Mouse (Mus musculus) midbrain, embryonic 10.5 days (tissue): ENCODE data around the gene Psph. TPM values are rescaled to one million over a fixed set of nuclear protein-coding genes. Genes with fewer than 3 reads are reported as not detected.
A peak's percentile ranks its signal among the peaks of the same experiment; 100 is the strongest.

ENCODE experiments used
- DNase-seq: peaks from one replicate; pipeline ENCODE4 v3.0.0-alpha.2; 2017; ENCODE audit warnings: low spot score
- H3K27ac ChIP-seq: fragments of 300-500 bp; sonication (generic); replicated peaks from 2 replicates; pipeline ENCODE4 v1.5.1; 2016; ENCODE audit warnings: mild to moderate bottlenecking
- H3K27me3 ChIP-seq: fragments of 300-500 bp; sonication (generic); 2 replicates; pipeline ENCODE4 v1.6.1; 2016; ENCODE audit warnings: low read depth, mild to moderate bottlenecking; ENCODE audit not compliant: poor library complexity, severe bottlenecking
- H3K36me3 ChIP-seq: fragments of 300-500 bp; sonication (generic); 2 replicates; pipeline ENCODE4 v1.6.1; 2016; ENCODE audit warnings: mild to moderate bottlenecking, moderate library complexity
- H3K4me1 ChIP-seq: fragments of 300-500 bp; sonication (generic); 2 replicates; pipeline ENCODE4 v1.6.1; 2016
- H3K4me3 ChIP-seq: fragments of 300-500 bp; sonication (generic); 2 replicates; pipeline ENCODE4 v1.5.1; 2016; ENCODE audit warnings: mild to moderate bottlenecking, moderate library complexity
- H3K9me3 ChIP-seq: fragments of 300-500 bp; sonication (generic); replicated peaks from 2 replicates; pipeline ENCODE4 v1.6.1; 2016; ENCODE audit warnings: mild to moderate bottlenecking
- WGBS: fragments of 180-500 bp; shearing (Covaris S2); methylation state at CpG from one replicate; pipeline ENCODE4 v1.1.7; 2016; 5-methylcytosine and 5-hydroxymethylcytosine counted together
- polyA plus RNA-seq: library from polyadenylated mRNA; unstranded; fragments of >200 nt; fragmentation: Nextera tagmentation; extraction: Ambion mirVana; gene quantifications from 2 replicates; pipeline ENCODE4 v1.2.1, GENCODE M21; 2016

Gene Psph
- polyA plus RNA-seq, 1 experiment from 2014 or later: 45.4 TPM

- H3K36me3 ChIP-seq: peaks cover 4% of the 10 kb centered on the region
- no peaks in the 10 kb centered on the region for H3K27me3 ChIP-seq
- 1% methylated on average over 74 of the region's 93 CpGs for WGBS
- H3K4me1 ChIP-seq: peaks cover 23% of the 10 kb centered on the region
- H3K27ac ChIP-seq: peak within 1 kb of the TSS; percentile 99
- no peaks in the 10 kb centered on the region for H3K9me3 ChIP-seq
- DNase-seq: peak; percentile 96
- peak within 1 kb of the TSS; percentile 92 for H3K4me3 ChIP-seq
These were observed 62.1 kb downstream of the Psph start, which contains the start of gene Nipsnap2 for GRCm38 (mm10) chr5:129724834-129725773. Nipsnap2 (plus strand) TSS chr5:129725063.

GRCm38 (mm10) chr5:129724268-129724667, 63.0 kb downstream of the Psph start:
- no peaks in the 10 kb centered on the region for H3K27me3 ChIP-seq
- peaks cover 12% of the 10 kb centered on the region for H3K36me3 ChIP-seq
- peak overlapping the region; percentile 92 for H3K4me3 ChIP-seq
- H3K27ac ChIP-seq: peak overlapping the region; percentile 99
- no peak for DNase-seq
- H3K9me3 ChIP-seq: no peaks in the 10 kb centered on the region
- H3K4me1 ChIP-seq: peaks cover 17% of the 10 kb centered on the region
- 58% methylated on average over 4 of the region's 4 CpGs for WGBS

GRCm38 (mm10) chr5:129720176-129720575, 67.1 kb downstream of the Psph start:
- WGBS: 81% methylated on average over 3 of the region's 3 CpGs
- Histone ChIP-seq H3K9me3 (no peaks in the 10 kb centered on the region), H3K4me1 (peaks cover 8% of the 10 kb centered on the region), H3K27me3 (no peaks in the 10 kb centered on the region), H3K27ac (no peak overlapping the region), H3K36me3 (peaks cover 38% of the 10 kb centered on the region), H3K4me3 (no peak overlapping the region)
- no peak for DNase-seq

- Histone ChIP-seq H3K9me3 (no peaks in the 10 kb centered on the region), H3K27me3 (no peaks in the 10 kb centered on the region), H3K36me3 (peaks cover 38% of the 10 kb centered on the region), H3K27ac (no peak overlapping the region), H3K4me1 (peaks cover 8% of the 10 kb centered on the region), H3K4me3 (no peak overlapping the region)
- DNase-seq: no peak
- 91% methylated on average over 9 of the region's 9 CpGs for WGBS
These were observed 70.2 kb downstream of the Psph start for GRCm38 (mm10) chr5:129717016-129717415.

Other genes with a start within 250 kb of the Psph start
- gene Mmp17, start 203.3 kb downstream of the Psph start, polyA plus RNA-seq: 3.7 and 5.1 TPM in 2 replicates
- gene Zfp11, start 117.3 kb downstream of the Psph start, polyA plus RNA-seq: 6.3 and 8.1 TPM in 2 replicates
- not detected in 2 replicates for gene Sept14, start 78.9 kb downstream of the Psph start, polyA plus RNA-seq
- gene Mrps17, start 72.0 kb downstream of the Psph start, polyA plus RNA-seq: 181 and 185 TPM in 2 replicates
- 76.3 and 86.3 TPM in 2 replicates for gene Nipsnap2, start 62.4 kb downstream of the Psph start, polyA plus RNA-seq
- 48.8 and 50.5 TPM in 2 replicates for gene Sumf2, start 59.5 kb upstream of the Psph start, polyA plus RNA-seq
- 1,024 and 1,060 TPM in 2 replicates for gene Chchd2, start 100.0 kb upstream of the Psph start, polyA plus RNA-seq
- gene Zbed5, start 108.3 kb upstream of the Psph start, polyA plus RNA-seq: 5.1 and 5.3 TPM in 2 replicates
- 0.25 and 0.41 TPM in 2 replicates for gene Phkg1, start 111.1 kb upstream of the Psph start, polyA plus RNA-seq
- 4.2 and 6.1 TPM in 2 replicates for gene Nupr1l, start 121.1 kb upstream of the Psph start, polyA plus RNA-seq
- gene Vkorc1l1, start 154.5 kb upstream of the Psph start, polyA plus RNA-seq: 30.9 and 35.5 TPM in 2 replicates
- 33.6 and 34.1 TPM in 2 replicates for gene Gusb, start 215.6 kb upstream of the Psph start, polyA plus RNA-seq
- gene Asl, start 241.8 kb upstream of the Psph start, polyA plus RNA-seq: 33.3 and 36.0 TPM in 2 replicates
- 63.8 and 65.9 TPM in 2 replicates for gene Crcp, start 241.8 kb upstream of the Psph start, polyA plus RNA-seq